Mouse (Mus musculus): Measurements from ENCODE around the gene Mob1a. TPM values are rescaled to one million over a fixed set of nuclear protein-coding genes. Genes with fewer than 3 reads are reported as not detected.

Gene Mob1a
- polyA plus RNA-seq, 1 experiment: 19.5 TPM

GRCm38 (mm10) chr6:83361523-83362248, 35.9 kb downstream of the Mob1a start:
- Histone ChIP-seq H3K27ac (ENCODE audit: insufficient read depth, low read depth, low read length) (no peak overlapping the region), H3K4me3 (ENCODE audit: low read depth, low read length) (no peak overlapping the region), H3K4me1 (ENCODE audit: control insufficient read depth, insufficient read depth, insufficient read length, low read length) (no peaks in the 10 kb centered on the region), H3K36me3 (ENCODE audit: control insufficient read depth, insufficient read depth, low read length) (peaks cover 48% of the 10 kb centered on the region), H3K27me3 (ENCODE audit: control insufficient read depth, insufficient read depth, low read length) (no peaks in the 10 kb centered on the region)
- 86% methylated on average over 11 of the region's 11 CpGs for WGBS
- TF ChIP-seq POLR2A (IDR thresholded peaks at IDR 0.05; ENCODE audit: low read depth, low read length): no peak
- TF ChIP-seq CTCF (IDR thresholded peaks at IDR 0.05; ENCODE audit: extremely low read depth, insufficient read length, insufficient replicate concordance, low read depth, low read length): no peak

- Histone ChIP-seq H3K36me3 (ENCODE audit: control insufficient read depth, insufficient read depth, low read length) (peaks cover 59% of the 10 kb centered on the region), H3K4me1 (ENCODE audit: control insufficient read depth, insufficient read depth, insufficient read length, low read length) (no peaks in the 10 kb centered on the region), H3K27me3 (ENCODE audit: control insufficient read depth, insufficient read depth, low read length) (no peaks in the 10 kb centered on the region), H3K4me3 (ENCODE audit: low read depth, low read length) (no peak overlapping the region), H3K27ac (ENCODE audit: insufficient read depth, low read depth, low read length) (no peak overlapping the region)
- TF ChIP-seq CTCF (IDR thresholded peaks at IDR 0.05; ENCODE audit: extremely low read depth, insufficient read length, insufficient replicate concordance, low read depth, low read length) (no peak), POLR2A (IDR thresholded peaks at IDR 0.05; ENCODE audit: low read depth, low read length) (no peak)
- WGBS: 83% methylated on average over 12 of the region's 12 CpGs
Observed at GRCm38 (mm10) chr6:83363075-83363474, 37.3 kb downstream of the Mob1a start.

- whole genome bisulfite sequencing: 86% methylated on average over 21 of the region's 21 CpGs
- TF ChIP-seq CTCF (IDR thresholded peaks at IDR 0.05; ENCODE audit: extremely low read depth, insufficient read length, insufficient replicate concordance, low read depth, low read length) (no peak), POLR2A (IDR thresholded peaks at IDR 0.05; ENCODE audit: low read depth, low read length) (no peak)
- Histone ChIP-seq H3K36me3 (ENCODE audit: control insufficient read depth, insufficient read depth, low read length) (peaks cover 93% of the 10 kb centered on the region), H3K4me1 (ENCODE audit: control insufficient read depth, insufficient read depth, insufficient read length, low read length) (no peaks in the 10 kb centered on the region), H3K27ac (ENCODE audit: insufficient read depth, low read depth, low read length) (no peak overlapping the region), H3K4me3 (ENCODE audit: low read depth, low read length) (no peak overlapping the region), H3K27me3 (ENCODE audit: control insufficient read depth, insufficient read depth, low read length) (no peaks in the 10 kb centered on the region)
Observed at GRCm38 (mm10) chr6:83370316-83370965, 44.6 kb downstream of the Mob1a start.

GRCm38 (mm10) chr6:83371350-83371749, 45.5 kb downstream of the Mob1a start:
- TF ChIP-seq POLR2A (IDR thresholded peaks at IDR 0.05; ENCODE audit: low read depth, low read length) (no peak), CTCF (IDR thresholded peaks at IDR 0.05; ENCODE audit: extremely low read depth, insufficient read length, insufficient replicate concordance, low read depth, low read length) (no peak)
- no peak overlapping the region for H3K4me3 ChIP-seq (ENCODE audit: low read depth, low read length)
- WGBS: 88% methylated on average over 3 of the region's 3 CpGs
- peaks cover 96% of the 10 kb centered on the region for H3K36me3 ChIP-seq (ENCODE audit: control insufficient read depth, insufficient read depth, low read length)
- H3K4me1 ChIP-seq (ENCODE audit: control insufficient read depth, insufficient read depth, insufficient read length, low read length): no peaks in the 10 kb centered on the region
- no peaks in the 10 kb centered on the region for H3K27me3 ChIP-seq (ENCODE audit: control insufficient read depth, insufficient read depth, low read length)
- no peak overlapping the region for H3K27ac ChIP-seq (ENCODE audit: insufficient read depth, low read depth, low read length)

GRCm38 (mm10) chr6:83373704-83374300, 48.0 kb downstream of the Mob1a start:
- no peak overlapping the region for H3K27ac ChIP-seq (ENCODE audit: insufficient read depth, low read depth, low read length)
- no peak overlapping the region for H3K4me3 ChIP-seq (ENCODE audit: low read depth, low read length)
- H3K4me1 ChIP-seq (ENCODE audit: control insufficient read depth, insufficient read depth, insufficient read length, low read length): no peaks in the 10 kb centered on the region
- H3K27me3 ChIP-seq (ENCODE audit: control insufficient read depth, insufficient read depth, low read length): no peaks in the 10 kb centered on the region
- WGBS: 85% methylated on average over 9 of the region's 9 CpGs
- TF ChIP-seq POLR2A (IDR thresholded peaks at IDR 0.05; ENCODE audit: low read depth, low read length): no peak
- TF ChIP-seq CTCF (IDR thresholded peaks at IDR 0.05; ENCODE audit: extremely low read depth, insufficient read length, insufficient replicate concordance, low read depth, low read length): no peak
- H3K36me3 ChIP-seq (ENCODE audit: control insufficient read depth, insufficient read depth, low read length): peaks cover 96% of the 10 kb centered on the region

- TF ChIP-seq POLR2A (IDR thresholded peaks at IDR 0.05; ENCODE audit: low read depth, low read length) (no peak), CTCF (IDR thresholded peaks at IDR 0.05; ENCODE audit: extremely low read depth, insufficient read length, insufficient replicate concordance, low read depth, low read length) (no peak)
- 75% methylated on average over 10 of the region's 10 CpGs for WGBS
- Histone ChIP-seq H3K27ac (ENCODE audit: insufficient read depth, low read depth, low read length) (no peak overlapping the region), H3K27me3 (ENCODE audit: control insufficient read depth, insufficient read depth, low read length) (no peaks in the 10 kb centered on the region), H3K4me1 (ENCODE audit: control insufficient read depth, insufficient read depth, insufficient read length, low read length) (no peaks in the 10 kb centered on the region), H3K4me3 (ENCODE audit: low read depth, low read length) (no peak overlapping the region), H3K36me3 (ENCODE audit: control insufficient read depth, insufficient read depth, low read length) (peaks cover 77% of the 10 kb centered on the region)
Observed at GRCm38 (mm10) chr6:83381510-83382491, 56.0 kb downstream of the Mob1a start.
